Mouse (Mus musculus): ENCODE data around the gene Marc2.

Marc2 gene

GRCm38 (mm10) chr1:184846092-184846750 is at the start of gene Marc2:
Gene Marc2, minus strand, starts transcription at chr1:184846451.
- DNase-seq (ENCODE audit: low read depth, low spot score) = no peak

- no peak for DNase-seq (ENCODE audit: low read depth, low spot score)
Measured at GRCm38 (mm10) chr1:184891998-184892397, 45.7 kb upstream of the Marc2 start.

- no peak for DNase-seq (ENCODE audit: low read depth, low spot score)
Measured at GRCm38 (mm10) chr1:184889454-184889853, 43.2 kb upstream of the Marc2 start.

- DNase-seq (ENCODE audit: low read depth, low spot score) = no peak
Measured at GRCm38 (mm10) chr1:184886160-184886559, 39.9 kb upstream of the Marc2 start.

GRCm38 (mm10) chr1:184882281-184883268 is 36.3 kb upstream of the Marc2 start, which contains the start of gene C130074G19Rik:
Gene C130074G19Rik, minus strand, starts transcription at chr1:184883218.
- no peak for DNase-seq (ENCODE audit: low read depth, low spot score)

- DNase-seq (ENCODE audit: low read depth, low spot score) = no peak
Measured at GRCm38 (mm10) chr1:184881861-184882260, 35.6 kb upstream of the Marc2 start.

- no peak for DNase-seq (ENCODE audit: low read depth, low spot score)
Measured at GRCm38 (mm10) chr1:184881211-184881610, 35.0 kb upstream of the Marc2 start.

- no peak for DNase-seq (ENCODE audit: low read depth, low spot score)
Measured at GRCm38 (mm10) chr1:184878860-184879259, 32.6 kb upstream of the Marc2 start.

GRCm38 (mm10) chr1:184877306-184877705 is 31.1 kb upstream of the Marc2 start:
- no peak for DNase-seq (ENCODE audit: low read depth, low spot score)

- DNase-seq (ENCODE audit: low read depth, low spot score) = no peak
Measured at GRCm38 (mm10) chr1:184873910-184874309, 27.7 kb upstream of the Marc2 start.

GRCm38 (mm10) chr1:184872069-184872819 is 26.0 kb upstream of the Marc2 start:
- DNase-seq (ENCODE audit: low read depth, low spot score) = no peak

- no peak for DNase-seq (ENCODE audit: low read depth, low spot score)
Measured at GRCm38 (mm10) chr1:184871506-184871905, 25.3 kb upstream of the Marc2 start.

- DNase-seq (ENCODE audit: low read depth, low spot score) = no peak
Measured at GRCm38 (mm10) chr1:184870646-184871385, 24.6 kb upstream of the Marc2 start.

GRCm38 (mm10) chr1:184869939-184870565 is 23.8 kb upstream of the Marc2 start:
- DNase-seq (ENCODE audit: low read depth, low spot score) = no peak

- DNase-seq (ENCODE audit: low read depth, low spot score) = no peak
Measured at GRCm38 (mm10) chr1:184867640-184868120, 21.4 kb upstream of the Marc2 start.

GRCm38 (mm10) chr1:184864381-184864801 is 18.1 kb upstream of the Marc2 start:
- DNase-seq (ENCODE audit: low read depth, low spot score) = no peak

GRCm38 (mm10) chr1:184862636-184863035 is 16.4 kb upstream of the Marc2 start:
- DNase-seq (ENCODE audit: low read depth, low spot score) = no peak

- no peak for DNase-seq (ENCODE audit: low read depth, low spot score)
Measured at GRCm38 (mm10) chr1:184861551-184861950, 15.3 kb upstream of the Marc2 start.

- no peak for DNase-seq (ENCODE audit: low read depth, low spot score)
Measured at GRCm38 (mm10) chr1:184860276-184860675, 14.0 kb upstream of the Marc2 start.

GRCm38 (mm10) chr1:184858253-184858652 is 12.0 kb upstream of the Marc2 start:
- DNase-seq (ENCODE audit: low read depth, low spot score) = no peak
